Mouse (Mus musculus): ENCODE data around the gene Mlf2.

Gene Mlf2

GRCm38 (mm10) chr6:124937493-124937892 is 6.3 kb downstream of the Mlf2 start:
- DNase-seq = no peak

GRCm38 (mm10) chr6:124938554-124938953 is 7.4 kb downstream of the Mlf2 start:
- no peak for DNase-seq

GRCm38 (mm10) chr6:124941679-124942078 is 10.5 kb downstream of the Mlf2 start:
- no peak for DNase-seq

GRCm38 (mm10) chr6:124943526-124943925 is 12.3 kb downstream of the Mlf2 start:
- no peak for DNase-seq

- no peak for DNase-seq
Observed at GRCm38 (mm10) chr6:124953991-124954715, 23.0 kb downstream of the Mlf2 start.

GRCm38 (mm10) chr6:124955212-124955611 is 24.0 kb downstream of the Mlf2 start:
- no peak for DNase-seq

- DNase-seq = no peak
Observed at GRCm38 (mm10) chr6:124958127-124958526, 26.9 kb downstream of the Mlf2 start.

- DNase-seq = no peak
Observed at GRCm38 (mm10) chr6:124959960-124960359, 28.8 kb downstream of the Mlf2 start.

- DNase-seq = no peak
Observed at GRCm38 (mm10) chr6:124961021-124961420, 29.8 kb downstream of the Mlf2 start.

- no peak for DNase-seq
Observed at GRCm38 (mm10) chr6:124964638-124965037, 33.5 kb downstream of the Mlf2 start.

- peak; percentile 92 to 94 for DNase-seq
Observed at GRCm38 (mm10) chr6:124965088-124965719, 34.0 kb downstream of the Mlf2 start, which contains the start of gene Cops7a. Cops7a (minus strand) TSS chr6:124965538.

- no peak for DNase-seq
Observed at GRCm38 (mm10) chr6:124965747-124966146, 34.6 kb downstream of the Mlf2 start.

GRCm38 (mm10) chr6:124966466-124967118 is 35.4 kb downstream of the Mlf2 start:
- peak in 1 of 2 experiments; percentile 16 for DNase-seq

GRCm38 (mm10) chr6:124967766-124968165 is 36.6 kb downstream of the Mlf2 start:
- peak; percentile 15 to 51 for DNase-seq

Data from spleen, adult 18-20 months (tissue).